Mouse (Mus musculus) frontal cortex, adult (tissue): ENCODE measurements at regions not wholly inside any gene's neighbourhood (a gene's known extent, or its start where the extent isn't known, plus 50 kb on each side); places are given as distances from the start of the nearest gene placed in this dataset.

Experiments used
- ATAC-seq: cut with Nextera tagmentation; 2 replicates; pipeline ENCODE4 v1.9.2; 2017; ENCODE audit warnings: mild to moderate bottlenecking, moderate library complexity, mixed read lengths; ENCODE audit not compliant: low TSS enrichment

- ATAC-seq, result no peak
These were observed 73.6 kb upstream of the Slc45a1 start for GRCm38 (mm10) chr4:150725443-150726135.

DNA sequence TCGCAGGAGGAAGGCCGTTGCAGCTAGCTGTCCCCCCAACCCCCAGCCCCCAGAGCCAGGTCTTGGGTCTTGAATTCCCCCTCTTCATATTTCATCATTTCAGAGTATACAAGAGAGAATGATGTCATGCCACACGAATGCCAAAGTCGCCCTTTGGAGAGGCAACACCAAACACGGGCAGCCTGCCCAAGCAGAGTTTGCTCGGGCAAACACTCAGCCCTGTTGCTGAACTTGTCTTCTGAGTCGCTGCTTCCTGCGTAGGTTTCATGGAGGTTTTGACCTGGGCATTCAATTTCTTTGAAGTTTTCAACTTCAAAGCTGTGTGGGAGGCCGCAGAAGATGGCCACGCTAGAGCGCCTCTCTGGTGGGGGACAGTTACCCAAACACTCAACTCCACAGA, 72.8 kb upstream of the Slc45a1 start:
- no peak for ATAC-seq

GRCm38 (mm10) chr4:150721619-150722283, 69.8 kb upstream of the Slc45a1 start:
- no peak for ATAC-seq

DNA sequence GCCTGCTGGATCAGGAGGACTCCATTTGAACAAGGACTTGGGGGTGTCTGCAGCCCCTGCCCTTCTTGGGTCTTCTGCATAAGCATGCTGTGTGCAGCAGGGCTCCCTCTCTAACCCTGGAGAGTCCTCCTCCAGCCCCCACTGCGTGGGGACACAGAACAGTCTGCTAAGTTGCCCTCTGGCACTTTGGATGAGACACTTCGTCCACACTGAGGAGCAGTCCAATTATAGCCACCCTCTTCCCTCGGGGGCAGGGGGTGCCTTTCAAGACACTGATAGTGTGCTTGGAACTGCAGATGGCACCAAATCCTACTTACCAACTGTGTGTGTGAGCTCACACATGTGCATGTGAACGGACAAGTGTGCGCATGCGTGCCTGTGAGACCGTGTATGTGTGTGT, 65.9 kb upstream of the Slc45a1 start:
- ATAC-seq, result no peak

DNA sequence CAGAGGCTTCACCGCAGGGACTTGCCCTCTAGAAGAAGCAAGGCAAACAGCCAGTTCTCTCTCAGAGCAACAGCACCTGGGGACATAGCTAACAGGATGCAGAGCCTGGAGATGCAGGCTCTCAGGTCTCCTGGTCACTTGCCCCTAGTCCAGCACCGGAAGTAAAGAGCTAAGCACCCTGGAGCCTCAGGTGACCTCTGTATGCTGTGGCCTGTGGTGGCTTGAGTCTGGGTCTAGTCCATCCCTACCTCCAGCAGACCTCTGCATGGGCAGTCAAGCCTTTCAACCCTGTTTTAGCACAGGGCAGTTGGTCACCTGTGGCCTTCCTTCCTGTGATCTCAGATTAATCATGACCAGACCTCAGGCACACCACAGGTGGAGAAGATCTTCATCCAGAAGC, 63.1 kb upstream of the Slc45a1 start:
- no peak for ATAC-seq

- ATAC-seq, result no peak
These were observed 61.3 kb upstream of the Slc45a1 start for GRCm38 (mm10) chr4:150713291-150713690.

- ATAC-seq, result no peak
These were observed 60.9 kb upstream of the Slc45a1 start for GRCm38 (mm10) chr4:150712856-150713255.

GRCm38 (mm10) chr4:150711646-150712045, 59.7 kb upstream of the Slc45a1 start:
- no peak for ATAC-seq

- ATAC-seq, result no peak
These were observed 57.6 kb upstream of the Slc45a1 start for GRCm38 (mm10) chr4:150709391-150710130.

DNA sequence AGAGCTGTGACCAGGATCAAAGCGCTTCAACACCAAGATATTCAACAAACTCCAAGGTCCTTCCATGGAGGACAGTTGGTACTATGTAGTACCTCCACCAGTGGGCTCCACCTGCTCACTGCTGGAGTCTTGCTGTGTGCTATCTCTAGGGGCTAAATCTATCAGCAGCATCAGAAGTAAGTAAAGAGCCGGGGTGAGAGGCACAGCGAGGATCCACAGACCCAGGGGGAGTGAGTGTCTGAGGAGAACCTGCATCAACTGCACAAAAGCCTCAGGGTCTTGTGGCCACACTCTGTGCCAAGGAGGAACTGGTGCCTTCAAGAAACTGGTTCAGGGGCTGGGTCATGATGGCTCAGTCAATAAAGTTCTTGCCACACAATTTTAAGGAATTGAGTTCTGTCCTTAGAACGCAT, 56.6 kb upstream of the Slc45a1 start:
- ATAC-seq, result no peak

DNA sequence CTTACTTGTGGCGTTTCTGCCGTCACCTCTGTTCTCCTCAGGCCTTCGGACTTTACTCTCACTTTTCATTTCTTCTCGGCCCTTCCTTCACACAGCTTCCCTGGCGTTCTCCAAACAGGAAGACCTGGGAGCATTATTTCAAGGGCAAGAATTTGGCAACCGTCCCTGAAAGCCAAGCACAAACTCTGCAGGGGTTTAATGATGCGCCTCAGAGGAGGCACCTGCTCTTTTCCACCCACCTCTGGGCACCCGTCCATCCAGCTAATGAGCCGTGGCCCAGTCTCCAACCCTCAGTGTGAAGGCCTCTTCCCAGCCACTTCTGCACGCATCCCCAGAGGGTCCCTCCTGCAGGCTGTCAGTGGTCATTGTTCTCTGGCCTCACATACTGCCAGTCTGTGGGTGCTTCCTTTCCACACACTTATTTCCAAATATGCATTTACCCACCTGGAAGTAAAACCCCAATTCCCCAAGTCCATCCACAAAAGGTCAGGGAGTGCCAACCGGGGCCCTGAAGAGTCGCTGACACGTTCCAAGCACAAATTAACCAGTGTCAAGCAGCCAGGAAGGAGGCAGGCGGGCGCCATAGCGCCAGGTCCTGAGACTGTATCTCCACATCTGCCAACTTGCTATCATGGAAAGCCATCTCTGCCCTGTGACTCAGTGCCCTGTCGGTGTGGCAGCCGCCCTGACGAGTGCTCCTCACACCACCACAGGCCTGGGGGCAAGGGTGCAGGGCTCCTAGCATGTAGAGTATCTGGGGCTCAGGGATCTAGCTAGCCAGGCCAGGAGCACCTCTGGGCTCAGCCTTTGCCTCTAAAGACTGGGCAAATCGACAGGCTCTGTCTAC, 56.0 kb upstream of the Slc45a1 start:
- no peak for ATAC-seq

- ATAC-seq, result peak; percentile 41; the same call in 1 of the 2 replicates
These were observed 55.1 kb upstream of the Slc45a1 start for GRCm38 (mm10) chr4:150706793-150707724.

GRCm38 (mm10) chr4:150706291-150706690, 54.3 kb upstream of the Slc45a1 start:
- no peak for ATAC-seq

GRCm38 (mm10) chr4:150703266-150703665, 51.3 kb upstream of the Slc45a1 start:
- ATAC-seq, result no peak
